Mouse (Mus musculus): ENCODE measurements around the gene Nme7.

DNA sequence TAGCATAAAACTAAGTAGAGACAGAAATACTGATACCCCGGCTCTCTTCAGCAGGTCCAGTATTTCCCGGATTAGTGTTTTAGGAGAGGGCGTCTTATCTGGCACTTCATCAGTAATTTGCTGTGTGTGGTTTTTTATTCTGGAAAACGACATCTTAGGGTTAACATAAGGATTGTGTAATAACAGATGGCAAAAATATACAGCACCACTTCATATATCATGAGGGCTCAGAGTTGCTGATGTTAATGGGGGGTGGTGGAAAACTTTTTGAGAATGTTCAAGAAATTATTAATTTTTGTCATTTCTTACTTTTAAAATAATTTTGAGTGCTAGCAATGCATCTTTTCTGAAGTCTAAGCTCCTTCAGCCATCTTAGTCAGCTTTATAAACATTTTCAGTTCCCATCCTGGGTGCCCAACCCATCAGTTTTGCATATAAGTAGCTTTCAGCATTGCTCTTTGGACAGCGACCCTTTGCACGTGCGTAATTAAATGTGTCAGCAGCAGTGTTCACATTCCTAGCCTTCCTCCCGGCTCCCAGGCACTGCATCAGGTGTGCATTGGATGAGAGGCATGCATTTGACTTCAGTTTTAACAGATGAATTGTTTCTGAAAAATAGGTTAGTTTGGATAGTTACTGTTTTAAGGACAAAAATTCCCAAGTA is 19.2 kb downstream of the Nme7 start:
- TF ChIP-seq POLR2A (IDR thresholded peaks at IDR 0.05; ENCODE audit: insufficient read depth, low read depth, low read length), result no peak
- no peak for TF ChIP-seq CTCF (IDR thresholded peaks at IDR 0.05; ENCODE audit: insufficient read depth, low read depth, low read length)
